In genomic region chr7:45645591-45645971, GRCm38 (mm10) we compare ENCODE assay signal across 42 mouse cellular contexts. TPM values are rescaled to one million over a fixed set of nuclear protein-coding genes. Genes with fewer than 3 reads are reported as not detected.
"Had no signal": no experiment of that assay in that cellular context is flagged by ENCODE, and none has a peak within 500 bp of the region (broad histone marks: within the 10 kb centered on the region; RNA-seq: fewer than 3 reads in every experiment).

No protein-coding gene starts in this region.

- H3K4me2 ChIP-seq: limb, embryonic 15.5 days; liver, embryonic 11.5 days; liver, embryonic 12.5 days; liver, embryonic 13.5 days; liver, embryonic 15.5 days; lung, embryonic 14.5 days; lung, embryonic 15.5 days; midbrain, embryonic 12.5 days; midbrain, embryonic 13.5 days had no signal

- H3K27ac ChIP-seq: limb, embryonic 12.5 days; limb, embryonic 13.5 days; limb, embryonic 15.5 days; liver, embryonic 12.5 days; liver, embryonic 13.5 days; liver, embryonic 14.5 days; liver, embryonic 15.5 days; lung, embryonic 15.5 days; macrophage; midbrain, embryonic 12.5 days had no signal

- H3K9ac ChIP-seq: limb, embryonic 12.5 days; limb, embryonic 13.5 days; limb, embryonic 15.5 days; liver, embryonic 12.5 days; liver, embryonic 13.5 days; liver, embryonic 14.5 days; liver, embryonic 15.5 days; liver, postnatal 0 days; lung, embryonic 14.5 days; lung, embryonic 15.5 days; midbrain, embryonic 12.5 days; midbrain, embryonic 15.5 days had no signal

- H3K9me3 ChIP-seq: limb, embryonic 10.5 days; limb, embryonic 12.5 days; limb, embryonic 13.5 days; limb, embryonic 15.5 days; liver, embryonic 12.5 days; liver, embryonic 13.5 days; liver, embryonic 15.5 days; lung, embryonic 15.5 days; megakaryocyte, embryonic 14.5 days; midbrain, embryonic 10.5 days; midbrain, embryonic 12.5 days; midbrain, embryonic 13.5 days; midbrain, embryonic 15.5 days had no signal

- DNase-seq: left cerebral cortex, postnatal 4 days; liver; liver, embryonic 13.5 days; liver, postnatal 0 days; lung, adult 18-20 months; lung, adult 2 months; lung, embryonic 14.5 days; lung, postnatal 10 days; lung, postnatal 14 days; lung, postnatal 36 days; midbrain, embryonic 14.5 days had no signal

- H3K4me3 ChIP-seq: limb, embryonic 10.5 days; limb, embryonic 13.5 days; limb, embryonic 15.5 days; liver, embryonic 12.5 days; liver, embryonic 13.5 days; liver, embryonic 15.5 days; lung, embryonic 15.5 days; megakaryocyte, embryonic 14.5 days; midbrain, embryonic 12.5 days; midbrain, embryonic 13.5 days; midbrain, embryonic 15.5 days; myocyte had no signal

- H3K27me3 ChIP-seq: limb, embryonic 13.5 days; limb, embryonic 15.5 days; lung, embryonic 15.5 days; midbrain, embryonic 13.5 days; midbrain, embryonic 15.5 days had no signal

- H3K36me3 ChIP-seq: limb, embryonic 10.5 days; limb, embryonic 12.5 days; limb, embryonic 13.5 days; liver, embryonic 12.5 days; liver, embryonic 13.5 days; liver, embryonic 15.5 days; lung, embryonic 15.5 days; midbrain, embryonic 10.5 days; midbrain, embryonic 12.5 days; midbrain, embryonic 13.5 days; midbrain, embryonic 15.5 days had no signal

RNA-seq across cellular contexts. Expression of gene Mamstr, which starts 5.8 kb away (rescaled TPM):
- total RNA-seq: megakaryocyte, adult 5-6 weeks; megakaryocyte-erythroid progenitor cell, adult 5-6 weeks had no signal
- polyA plus RNA-seq: macrophage had no signal

RNA-seq across cellular contexts. Expression of gene Rasip1, which starts 18.3 kb away (rescaled TPM):
- total RNA-seq: megakaryocyte-erythroid progenitor cell, adult 5-6 weeks had no signal

RNA-seq across cellular contexts. Expression of gene Fut2, which starts 20.6 kb away (rescaled TPM):
- total RNA-seq: left cerebral cortex, postnatal 4 days; megakaryocyte progenitor cell, adult 5-6 weeks; megakaryocyte, adult 5-6 weeks; megakaryocyte-erythroid progenitor cell, adult 5-6 weeks; midbrain, postnatal 0 days; monocyte, adult 5-6 weeks had no signal
- polyA plus RNA-seq: liver, embryonic 12.5 days; liver, embryonic 14.5 days; liver, embryonic 15.5 days; liver, postnatal 0 days; macrophage; midbrain, embryonic 11.5 days had no signal

RNA-seq across cellular contexts. Expression of gene Izumo1, which starts 24.0 kb away (rescaled TPM):
- total RNA-seq: left cerebral cortex, postnatal 10 days; left cerebral cortex, postnatal 25 days; left cerebral cortex, postnatal 36 days; megakaryocyte-erythroid progenitor cell, adult 5-6 weeks; monocyte, adult 5-6 weeks had no signal
- polyA plus RNA-seq: limb, embryonic 10.5 days; limb, embryonic 11.5 days; liver, embryonic 13.5 days; macrophage; midbrain, embryonic 14.5 days; midbrain, embryonic 15.5 days; midbrain, embryonic 16.5 days; midbrain, postnatal 0 days; myocyte; neural tube, embryonic 11.5 days had no signal

RNA-seq across cellular contexts. Expression of gene Fut1, which starts 28.5 kb away (rescaled TPM):
- total RNA-seq: left cerebral cortex, postnatal 14 days; left cerebral cortex, postnatal 36 days; liver, adult 2 months; megakaryocyte progenitor cell, adult 5-6 weeks; megakaryocyte, adult 5-6 weeks; megakaryocyte-erythroid progenitor cell, adult 5-6 weeks; midbrain, postnatal 0 days; monocyte, adult 5-6 weeks had no signal
- polyA plus RNA-seq: limb, embryonic 10.5 days; limb, embryonic 12.5 days; liver, embryonic 11.5 days; liver, embryonic 13.5 days; liver, embryonic 14.5 days; liver, embryonic 15.5 days; liver, embryonic 16.5 days; macrophage; midbrain, embryonic 10.5 days; midbrain, embryonic 11.5 days; midbrain, embryonic 12.5 days; midbrain, embryonic 13.5 days; midbrain, embryonic 14.5 days; midbrain, embryonic 15.5 days; midbrain, embryonic 16.5 days; midbrain, postnatal 0 days; neural tube, embryonic 11.5 days had no signal
